Mouse (Mus musculus) ES-E14 (cell line): ENCODE results near the gene Slain1.

Source experiments
- CHD2 ChIP-seq: IDR thresholded peaks from 2 replicates; pipeline ENCODE4 v1.6.1; 2014; ENCODE audit warnings: mild to moderate bottlenecking, low read depth, low read length, inconsistent platforms
- HCFC1 ChIP-seq: IDR thresholded peaks from 2 replicates; pipeline ENCODE4 v1.6.1; 2012; ENCODE audit warnings: low read length, inconsistent platforms, borderline replicate concordance; ENCODE audit not compliant: insufficient read depth
- MAFK ChIP-seq: IDR thresholded peaks from 2 replicates; pipeline ENCODE4 v1.6.1; 2014; ENCODE audit warnings: mild to moderate bottlenecking, low read depth, low read length, inconsistent platforms; ENCODE audit not compliant: insufficient read depth

DNA sequence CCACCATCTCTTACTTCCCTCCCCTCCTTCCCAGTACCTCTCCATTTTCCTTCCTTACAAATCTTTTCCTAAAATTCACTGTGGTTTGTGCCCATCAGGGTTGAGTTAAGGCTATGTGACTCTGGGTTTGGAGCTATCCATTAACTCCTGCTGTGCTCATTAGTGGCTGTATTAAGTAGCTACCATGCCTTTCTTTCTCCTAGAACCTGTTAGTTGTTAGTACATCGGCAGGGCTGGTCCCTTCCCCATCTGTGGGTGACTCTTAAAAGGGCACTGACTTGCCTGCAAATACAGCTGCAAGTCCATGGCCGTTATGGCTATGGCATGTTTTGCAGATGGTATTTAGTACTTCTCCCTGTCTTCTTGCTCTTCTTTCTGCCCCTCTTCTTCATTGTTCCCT, 58.6 kb downstream of the Slain1 start:
- no peak for TF ChIP-seq HCFC1
- no peak for TF ChIP-seq CHD2
- TF ChIP-seq MAFK, result no peak
